Mouse (Mus musculus) ovary, postnatal 10 days (tissue): ENCODE data around the gene Zfp963.

Experiments
- DNase-seq: peaks from one replicate; pipeline ENCODE4 v3.0.0; 2022; ENCODE audit warnings: low spot score

Zfp963 gene

DNA sequence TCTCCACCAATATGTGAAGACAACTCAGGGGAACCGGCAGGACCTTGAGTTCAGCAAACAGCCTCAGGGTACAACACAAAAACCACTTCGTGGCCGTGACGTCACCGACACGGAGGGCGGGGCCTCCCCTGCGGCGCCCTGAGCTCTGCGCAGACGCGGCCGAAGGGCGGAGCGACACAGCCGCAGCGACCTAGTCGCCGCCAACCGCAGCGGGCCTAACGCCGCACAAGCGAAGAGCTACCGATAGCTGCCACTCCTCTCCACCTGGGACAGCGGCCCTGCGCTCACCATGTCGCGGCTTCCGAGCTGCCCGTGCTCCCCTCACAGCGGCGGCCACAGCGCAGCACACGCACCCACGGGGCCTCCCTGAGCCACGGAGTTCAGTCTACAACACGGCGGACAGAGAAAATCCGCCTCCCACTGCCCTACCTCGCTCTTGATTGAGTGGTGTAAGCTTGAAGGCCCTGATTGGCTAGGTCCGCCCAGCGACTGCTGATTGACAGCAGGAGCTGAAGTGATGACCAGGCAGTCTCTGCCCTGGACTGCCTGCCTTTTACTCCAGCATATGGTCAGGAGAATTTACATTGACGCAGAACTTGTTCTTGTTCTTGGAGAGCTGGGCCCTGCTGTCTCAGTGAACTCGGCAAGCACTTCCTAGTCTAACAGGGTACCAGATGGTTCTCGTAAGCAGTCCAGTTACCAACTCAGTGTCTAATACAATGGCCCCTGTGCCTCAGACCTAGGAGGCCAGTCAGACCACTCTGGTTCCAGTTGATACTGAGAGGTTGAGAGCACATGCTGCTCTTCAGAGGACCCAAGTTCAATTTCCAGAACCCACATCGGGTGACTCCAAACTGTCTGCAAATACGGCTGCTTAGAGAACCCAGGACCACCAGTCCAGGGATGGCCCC is at the start of gene Zfp963:
TSS of gene Zfp963 (minus strand) at position 427 of the 911 bp plus-strand sequence.
- DNase-seq, result peak; percentile 88

DNA sequence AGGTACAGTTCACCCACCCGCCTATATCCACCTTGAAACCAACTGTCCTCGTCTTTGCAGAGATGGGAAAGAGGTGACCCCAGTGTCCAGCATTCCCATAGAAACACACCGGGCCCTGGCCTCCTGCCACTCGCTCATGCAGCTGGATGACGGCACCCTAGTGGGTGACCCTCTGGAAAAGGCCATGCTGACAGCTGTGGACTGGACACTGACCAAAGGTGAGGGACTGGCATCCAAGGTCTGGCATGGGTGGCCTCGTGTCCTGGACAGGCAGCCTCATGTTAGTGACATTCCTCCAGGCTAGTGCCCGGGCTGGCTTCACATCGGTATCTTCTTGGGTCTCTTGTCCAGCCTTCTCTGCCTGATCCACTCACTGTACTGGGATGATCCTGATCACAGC is 49.5 kb upstream of the Zfp963 start:
- no peak for DNase-seq

DNA sequence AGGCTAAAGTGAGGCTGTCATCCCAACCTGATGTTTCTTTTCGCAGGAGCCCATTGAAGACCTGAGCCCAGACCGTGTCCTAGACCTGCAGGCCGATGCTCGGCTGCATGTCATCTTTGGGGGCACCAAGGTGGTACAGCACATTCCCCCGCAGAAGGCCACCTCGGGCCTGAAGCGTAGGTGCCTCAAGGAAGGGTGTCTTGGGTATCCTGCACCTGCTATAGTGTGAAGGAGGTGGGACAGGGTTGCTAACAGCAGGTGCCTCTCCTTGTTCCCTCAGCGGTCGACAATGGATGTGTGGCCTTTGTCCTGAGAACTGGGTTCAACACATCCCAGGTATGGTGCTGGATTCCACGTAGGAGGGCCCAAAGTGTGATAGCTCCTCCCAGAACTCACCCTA is 47.9 kb upstream of the Zfp963 start:
- DNase-seq, result no peak

DNA sequence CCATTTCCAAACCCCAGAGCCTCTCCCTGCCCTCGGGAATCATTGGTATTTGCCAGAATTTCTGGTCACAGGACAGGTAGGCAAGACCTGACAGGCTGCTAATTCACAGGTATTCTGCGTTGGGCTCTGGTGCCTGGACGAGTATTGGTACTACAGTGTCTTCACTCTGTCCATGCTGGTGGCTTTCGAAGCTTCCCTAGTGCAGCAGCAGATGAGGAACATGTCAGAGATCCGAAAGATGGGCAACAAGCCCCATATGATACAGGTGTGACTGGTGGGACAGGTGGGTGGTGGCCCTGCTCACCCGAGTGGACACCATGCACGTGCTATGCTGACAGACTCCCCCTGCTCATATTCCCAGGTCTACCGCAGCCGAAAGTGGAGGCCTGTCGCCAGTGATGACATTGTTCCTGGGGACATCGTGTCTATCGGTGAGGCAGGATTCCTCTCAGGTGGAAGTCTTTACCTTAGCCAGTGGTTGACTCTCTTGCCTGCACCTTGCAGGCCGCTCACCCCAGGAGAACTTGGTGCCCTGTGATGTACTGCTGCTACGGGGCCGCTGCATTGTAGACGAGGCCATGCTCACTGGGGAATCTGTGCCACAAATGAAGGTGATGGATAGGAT is 47.1 kb upstream of the Zfp963 start:
- no peak for DNase-seq

DNA sequence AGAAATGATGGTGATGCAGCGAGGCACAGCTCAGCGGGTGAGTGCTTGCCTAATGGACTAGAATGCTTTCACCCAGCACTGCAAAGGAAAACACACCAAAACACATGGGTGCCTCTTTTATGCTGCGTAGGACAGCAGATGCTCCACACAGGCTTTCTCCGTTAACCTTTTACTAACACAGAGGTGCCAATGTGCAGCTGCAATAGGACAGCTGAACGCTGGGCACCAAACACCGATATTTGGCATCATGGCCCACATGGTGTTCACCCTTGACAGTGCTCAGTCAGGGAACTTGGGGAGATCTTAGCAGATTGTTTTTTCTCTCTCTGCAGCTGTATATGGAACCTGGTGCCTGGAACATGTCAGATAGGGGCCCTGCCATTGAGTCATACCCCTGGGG is 45.1 kb upstream of the Zfp963 start:
- no peak for DNase-seq

DNA sequence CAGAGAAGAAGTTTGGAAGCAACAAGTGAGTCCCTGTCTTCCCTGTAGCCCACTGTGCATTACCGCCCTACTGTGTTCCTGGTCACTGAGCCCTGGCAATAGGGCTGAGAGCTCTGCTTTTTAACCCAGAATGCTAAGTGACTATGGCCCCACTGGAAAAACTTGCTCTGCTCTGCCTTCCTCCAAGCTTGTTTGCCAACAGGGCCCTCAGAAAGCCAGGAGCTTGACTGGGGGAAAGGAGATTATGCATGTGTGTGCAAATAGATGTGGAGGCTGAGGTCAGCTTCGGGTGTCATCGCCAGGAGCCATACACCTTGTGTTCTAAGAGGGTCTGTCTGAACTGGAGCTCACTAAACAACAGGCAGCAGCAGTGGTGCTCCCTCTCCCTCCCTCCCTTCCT is 44.3 kb upstream of the Zfp963 start:
- no peak for DNase-seq

DNA sequence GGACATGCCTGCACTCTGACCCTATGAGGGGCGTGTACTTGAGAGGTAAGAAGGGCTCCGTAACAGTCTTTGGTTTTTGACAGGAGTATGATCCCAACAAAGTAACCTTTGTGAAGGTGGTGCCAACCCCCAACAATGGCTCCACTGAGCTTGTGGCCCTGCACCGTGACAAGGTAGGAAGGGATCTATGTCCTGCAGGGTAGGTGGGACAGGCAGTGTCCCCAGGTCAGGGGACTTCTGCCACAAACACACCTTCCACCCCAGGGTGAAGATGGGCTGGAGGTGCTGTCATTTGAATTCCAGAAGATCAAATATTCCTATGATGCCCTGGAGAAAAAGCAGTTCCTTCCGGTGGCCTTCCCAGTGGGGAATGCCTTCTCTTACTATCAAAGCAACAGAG is 43.9 kb upstream of the Zfp963 start:
- DNase-seq, result no peak

DNA sequence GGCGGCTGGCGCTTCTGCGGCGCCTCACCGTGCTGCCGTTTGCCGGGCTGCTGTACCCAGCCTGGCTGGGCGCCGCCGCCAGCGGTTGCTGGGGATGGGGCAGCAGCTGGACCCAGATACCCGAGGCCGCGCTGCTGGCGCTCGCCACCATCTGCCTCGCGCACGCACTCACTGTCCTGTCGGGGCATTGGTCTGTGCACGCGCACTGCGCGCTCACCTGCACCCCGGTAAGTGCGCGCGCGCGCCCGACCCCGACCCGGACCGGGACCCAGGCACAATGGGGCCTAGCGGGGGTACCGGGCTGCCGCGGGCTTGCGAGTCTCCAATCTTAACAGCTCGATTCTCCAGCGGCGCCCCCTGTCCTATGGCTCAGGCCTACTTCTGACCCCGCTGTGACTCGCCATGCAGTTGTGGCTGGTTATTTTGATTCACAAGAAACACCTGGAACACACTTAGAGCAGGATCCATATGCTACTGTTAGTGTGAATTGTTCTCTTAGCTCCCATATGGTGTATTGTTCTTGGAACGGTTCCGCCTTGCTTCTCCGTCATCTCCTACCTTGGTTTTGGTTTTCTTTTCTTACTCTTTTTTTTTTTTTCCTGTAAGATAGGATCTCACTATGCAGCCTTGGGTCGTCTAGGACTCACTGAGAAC is 41.8 kb upstream of the Zfp963 start:
- no peak for DNase-seq

DNA sequence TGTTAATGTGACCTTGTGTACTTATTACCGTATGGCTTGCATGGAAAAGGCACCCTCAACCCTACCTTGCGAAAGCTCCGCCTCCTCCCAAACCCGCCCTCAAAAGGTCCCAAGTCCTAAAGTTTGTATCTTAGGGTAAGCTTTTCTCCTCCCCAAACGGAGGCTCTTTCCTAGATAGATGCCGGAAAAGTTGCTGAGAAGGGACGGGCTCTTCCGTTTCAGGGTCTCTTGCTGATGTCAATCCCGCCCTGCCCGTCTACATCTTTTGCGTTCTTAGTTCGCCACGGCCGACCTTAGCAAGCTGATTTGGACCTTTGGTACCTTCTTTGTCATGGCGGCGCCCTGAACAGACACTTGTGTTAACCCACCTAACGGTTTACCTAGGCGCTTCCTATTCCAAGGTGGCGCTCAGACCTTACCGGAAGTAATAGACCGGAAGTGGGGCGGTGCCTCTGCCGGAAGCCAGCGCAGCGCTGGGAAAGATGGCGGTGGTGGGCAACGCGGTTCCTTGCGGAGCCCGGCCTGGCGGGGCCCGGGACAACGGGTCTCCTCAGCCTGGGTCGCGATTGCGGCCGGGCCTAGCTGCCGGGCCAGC is 41.1 kb upstream of the Zfp963 start, which contains the start of the genes Atp13a1 and Zfp866:
TSS of gene Atp13a1 (plus strand) at position 391 of the 595 bp plus-strand sequence.
TSS of gene Zfp866 (minus strand) at position 406 of the 595 bp plus-strand sequence.
- peak; percentile 82 for DNase-seq

DNA sequence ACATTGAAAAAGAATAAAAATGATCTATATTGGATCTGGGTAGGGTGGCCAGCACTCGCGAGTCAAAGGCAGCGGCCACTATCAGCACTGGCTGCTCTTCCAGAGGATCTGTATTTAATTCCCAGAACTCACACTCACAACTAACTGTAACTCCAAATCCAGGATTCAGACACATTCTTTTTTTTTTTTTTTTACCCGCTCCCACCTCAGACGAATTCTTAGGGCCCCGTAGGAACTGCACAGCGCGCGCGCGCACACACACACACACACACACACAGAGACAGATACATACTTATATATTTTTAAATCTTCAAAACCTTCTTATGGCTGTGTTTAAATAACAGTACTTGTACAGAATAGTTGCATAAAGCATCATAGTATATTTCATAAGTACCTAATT is 40.6 kb upstream of the Zfp963 start:
- DNase-seq, result no peak

DNA sequence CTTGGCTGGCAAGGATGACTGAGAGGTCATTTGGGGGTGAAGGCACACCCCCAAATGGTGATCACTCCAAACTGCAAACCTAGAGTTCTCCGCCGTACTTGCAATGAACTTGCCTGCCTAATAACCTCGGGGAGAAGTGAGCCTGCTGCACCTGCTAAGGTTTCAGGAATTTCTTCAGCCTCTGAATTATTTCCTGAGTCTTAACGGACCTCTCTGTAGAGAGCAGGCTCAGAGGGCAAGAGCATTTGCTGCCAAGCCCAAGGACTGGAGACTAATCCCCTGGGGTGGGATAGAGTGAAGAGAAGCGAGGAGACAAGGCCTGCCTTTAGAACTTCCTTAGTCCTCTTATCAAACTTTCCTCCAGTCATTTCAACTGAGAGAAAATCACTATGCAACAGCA is 40.0 kb upstream of the Zfp963 start:
- no peak for DNase-seq

DNA sequence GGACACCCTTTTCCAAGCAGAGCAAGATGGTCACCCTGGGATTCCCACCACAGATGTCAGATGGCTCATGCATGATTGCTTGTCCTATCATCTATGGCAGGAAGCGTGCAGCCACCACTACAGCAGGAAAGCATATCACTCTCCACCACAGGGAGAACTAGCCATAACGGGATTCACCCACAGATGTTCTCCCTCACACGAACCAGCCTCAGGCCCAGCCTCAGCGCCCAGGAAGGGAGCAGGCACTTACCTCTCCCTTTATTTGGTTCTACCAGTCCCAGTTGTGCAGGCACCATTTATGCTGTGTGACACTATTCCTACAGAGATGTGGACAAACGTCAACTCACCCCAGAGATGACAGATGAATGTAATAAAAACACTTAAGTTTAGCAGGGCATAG is 39.3 kb upstream of the Zfp963 start:
- DNase-seq, result no peak

DNA sequence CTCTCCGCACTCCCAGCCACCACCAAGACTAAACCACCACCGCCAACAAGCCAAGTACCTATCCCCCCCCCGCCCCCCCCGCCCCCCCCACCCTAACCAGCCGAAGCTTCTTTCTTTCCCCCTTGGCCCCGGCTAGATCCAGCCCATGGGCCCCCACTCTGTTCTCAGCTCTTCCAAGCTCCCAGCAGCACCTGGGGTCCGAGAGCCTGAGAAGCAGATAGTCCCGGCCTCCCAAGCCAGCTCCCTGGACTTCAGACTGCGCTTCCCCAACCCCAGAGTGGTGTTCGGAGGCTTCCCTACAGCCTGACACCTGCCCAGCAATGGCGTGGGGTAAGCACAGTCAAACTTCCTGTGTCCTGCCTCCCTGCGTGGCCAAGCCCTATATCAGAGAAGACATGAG is 27.3 kb upstream of the Zfp963 start:
- DNase-seq, result no peak

DNA sequence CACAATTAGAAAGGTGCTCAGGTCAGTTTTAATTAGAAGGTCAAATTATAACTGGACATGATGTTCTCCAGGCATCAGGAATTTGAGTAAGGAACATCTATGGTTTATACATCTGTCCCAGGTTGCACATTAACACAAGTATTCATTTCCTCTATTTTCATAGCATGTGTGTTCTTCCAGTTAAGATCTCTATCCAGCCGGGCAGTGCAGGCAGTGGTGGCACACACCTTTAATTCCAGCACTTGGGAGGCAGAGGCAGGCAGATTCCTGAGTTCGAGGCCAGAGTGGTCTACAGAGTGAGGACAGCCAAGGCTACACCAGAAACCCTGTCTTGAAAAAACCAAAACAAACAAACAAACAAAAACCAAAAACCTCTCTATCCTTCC is 25.4 kb upstream of the Zfp963 start:
- DNase-seq, result no peak

DNA sequence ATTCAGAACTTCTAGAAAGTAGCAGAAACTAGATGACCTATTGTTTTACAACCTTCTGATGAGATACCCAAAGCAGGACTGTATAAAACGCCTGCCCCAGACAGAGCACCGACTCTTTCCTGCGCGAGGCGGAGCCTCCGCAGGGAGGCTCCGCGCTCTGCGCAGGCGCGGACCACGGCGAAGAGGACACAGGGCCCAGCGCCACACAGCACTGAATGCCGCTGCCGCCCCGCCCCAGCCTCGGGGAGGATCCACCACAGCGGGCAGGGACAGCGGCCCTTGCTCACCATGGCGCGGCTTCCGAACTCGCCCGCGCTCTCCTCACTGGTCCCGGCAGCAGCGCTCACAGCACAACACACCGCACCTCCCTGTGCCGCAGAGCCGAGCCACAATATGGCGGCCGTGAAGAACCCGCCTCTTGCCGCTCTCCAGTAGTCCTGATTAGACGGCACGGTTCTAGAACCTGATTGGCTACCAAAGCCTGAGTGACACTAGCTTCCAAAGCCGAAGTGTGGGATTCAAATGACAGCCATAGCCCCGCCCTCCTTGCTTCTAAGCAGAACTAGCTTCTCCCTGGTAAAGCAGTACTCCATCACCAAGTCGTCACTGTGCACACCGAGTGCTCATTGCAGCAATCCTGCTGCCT is 24.9 kb upstream of the Zfp963 start, which contains the start of gene Gm20422:
TSS of gene Gm20422 (minus strand) at position 384 of the 646 bp plus-strand sequence.
- DNase-seq, result peak; percentile 75

DNA sequence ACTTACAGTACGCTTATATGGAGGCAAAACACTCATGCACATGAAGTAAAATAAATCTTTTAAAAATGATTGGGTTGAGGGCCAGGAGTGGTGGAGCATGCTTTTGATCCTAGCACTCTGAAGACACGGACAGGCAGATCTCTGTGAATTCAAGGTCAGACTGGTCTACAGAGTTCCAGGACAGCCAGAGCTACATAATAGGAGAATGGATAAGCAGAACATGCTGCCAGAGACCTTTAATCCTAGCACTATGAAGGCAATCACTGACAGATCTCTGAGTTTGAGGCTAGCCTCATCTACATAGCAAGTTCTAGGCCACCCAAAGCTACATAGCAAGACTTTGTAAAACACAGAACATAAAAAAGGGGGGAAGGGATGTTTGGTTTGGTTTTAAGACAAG is 22.3 kb upstream of the Zfp963 start:
- DNase-seq, result no peak

DNA sequence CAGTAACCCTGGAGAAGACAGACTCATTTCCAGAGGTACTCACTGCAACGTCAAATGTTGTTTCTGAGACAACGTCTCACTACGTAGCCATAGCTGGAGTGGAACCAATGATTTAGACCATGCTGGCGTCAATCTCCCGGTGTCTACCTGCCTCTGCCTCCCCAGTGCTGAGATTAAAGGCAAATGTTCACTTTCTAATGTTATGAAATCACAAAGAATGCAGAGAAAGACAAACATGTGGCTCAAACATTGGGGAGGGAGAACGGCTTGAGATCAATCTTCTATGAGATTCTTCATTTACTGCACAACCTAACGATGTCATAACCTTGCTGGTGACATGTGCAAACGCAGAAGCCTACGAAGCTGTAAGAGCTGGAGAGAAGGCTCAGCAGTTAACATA is 21.5 kb upstream of the Zfp963 start:
- DNase-seq, result no peak

DNA sequence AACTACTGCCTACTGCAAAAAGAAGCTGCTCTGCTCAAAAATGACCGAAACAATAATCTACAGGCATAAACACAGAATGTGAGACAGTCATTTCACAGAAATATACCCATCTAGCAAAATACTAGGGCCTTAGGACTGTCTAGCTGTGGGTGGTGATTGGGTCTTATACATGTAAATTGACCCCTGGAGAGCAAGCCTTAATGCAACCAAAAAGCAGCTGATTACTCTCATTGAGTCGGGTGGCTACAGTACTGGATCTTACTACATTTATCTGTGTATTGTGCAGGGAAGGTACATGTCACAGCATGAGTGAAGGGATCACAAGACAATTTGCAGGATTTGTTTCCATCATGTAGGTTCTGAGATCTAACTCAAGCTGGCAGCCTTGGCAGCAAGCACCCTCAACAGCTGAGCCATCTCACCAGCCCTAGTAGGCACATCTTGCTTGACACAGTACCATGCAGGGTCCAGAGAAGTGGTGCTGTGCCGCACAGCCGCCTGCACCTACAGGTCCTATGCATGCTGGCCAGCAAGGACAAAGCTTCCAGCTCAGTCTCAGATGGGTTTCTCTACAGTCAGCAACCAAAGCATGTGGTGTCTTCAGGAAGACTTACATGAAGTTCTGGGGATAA is 12.2 kb upstream of the Zfp963 start:
- DNase-seq, result no peak

DNA sequence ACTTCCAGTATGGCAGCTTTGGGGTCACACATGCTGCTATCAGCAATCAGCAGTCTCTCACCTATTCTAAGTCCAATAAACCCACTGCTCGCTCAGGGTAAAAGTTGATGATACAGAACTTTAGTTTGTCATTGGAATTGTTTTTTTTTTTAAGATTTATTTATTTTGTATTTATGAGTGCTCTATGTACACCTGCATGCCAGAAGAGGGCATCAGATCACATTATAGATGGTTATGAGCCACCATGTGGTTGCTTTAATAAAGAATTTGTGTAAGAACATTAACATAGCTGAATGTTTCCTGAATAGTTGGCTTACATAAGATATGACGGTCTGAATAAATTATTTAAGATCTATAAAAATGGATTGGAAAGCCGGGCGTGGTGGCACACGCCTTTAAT is 8.5 kb upstream of the Zfp963 start:
- no peak for DNase-seq

DNA sequence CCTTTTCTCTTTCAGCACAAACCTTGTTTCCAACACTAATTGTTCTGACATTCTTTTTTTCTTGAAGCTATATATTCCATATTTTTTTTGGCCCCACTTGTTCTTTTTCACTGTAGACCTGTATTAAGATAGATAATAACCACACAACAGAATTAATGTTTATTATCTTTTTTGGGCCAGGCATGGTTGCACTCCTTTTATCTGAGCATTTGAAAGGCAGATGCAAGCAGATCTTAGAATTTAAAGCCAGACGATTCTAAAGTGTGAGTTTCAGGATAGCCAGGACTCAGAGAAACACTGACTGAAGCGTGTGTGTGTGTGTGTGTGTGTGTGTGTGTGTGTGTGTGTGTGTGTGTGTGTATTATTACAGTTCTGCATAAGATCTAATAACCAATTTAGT is 2.7 kb upstream of the Zfp963 start:
- no peak for DNase-seq

DNA sequence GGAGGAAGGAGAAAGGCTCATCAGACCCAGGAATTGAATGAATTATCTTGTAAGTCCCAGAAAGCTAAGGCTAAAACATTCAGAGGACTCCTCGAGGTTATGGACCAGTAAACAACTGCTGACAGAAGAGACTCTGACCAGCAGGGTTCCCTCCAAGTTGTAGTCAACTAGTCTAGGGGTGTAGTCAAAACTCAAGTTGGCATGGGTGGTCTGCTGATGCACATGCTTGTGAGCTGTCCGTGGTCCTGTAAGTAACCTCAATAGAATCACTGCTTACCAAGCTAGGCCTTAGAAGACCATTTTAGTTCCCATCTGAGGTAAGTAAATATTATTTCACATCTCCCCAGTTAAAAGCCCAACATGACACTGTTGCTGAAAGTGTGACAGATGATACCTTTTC is 8.5 kb downstream of the Zfp963 start:
- DNase-seq, result no peak
